Mouse (Mus musculus): ENCODE measurements around the gene Sbsn. TPM values are rescaled to one million over a fixed set of nuclear protein-coding genes. Genes with fewer than 3 reads are reported as not detected.

Sbsn gene
- polyA plus RNA-seq, 1 experiment from 2014 or later, result 1.6 TPM

- Histone ChIP-seq H3K4me2 (ENCODE audit: low read depth, low read length) (no peak overlapping the region), H3K27ac (ENCODE audit: low read length) (no peak overlapping the region)
- WGBS, result 75% methylated on average over 7 of the region's 7 CpGs
Measured at GRCm38 (mm10) chr7:30747525-30748204, 3.6 kb upstream of the Sbsn start.

GRCm38 (mm10) chr7:30749824-30750606 is 1.3 kb upstream of the Sbsn start:
- Histone ChIP-seq H3K4me2 (ENCODE audit: low read depth, low read length) (no peak overlapping the region), H3K27me3 (replicated peaks; ENCODE audit: control insufficient read depth, insufficient read depth, low read length) (no peaks in the 10 kb centered on the region), H3K27ac (ENCODE audit: low read length) (no peak overlapping the region), H3K9me3 (ENCODE audit: control insufficient read depth, low read length) (no peaks in the 10 kb centered on the region; the same call in 1 of the 2 replicates), H3K36me3 (ENCODE audit: control insufficient read depth, insufficient read depth, low read length) (no peaks in the 10 kb centered on the region; the same call in 1 of the 2 replicates), H3K4me3 (ENCODE audit: low read length) (no peak overlapping the region), H3K9ac (ENCODE audit: low read depth, low read length) (no peak overlapping the region), H3K4me1 (ENCODE audit: control insufficient read depth, insufficient read depth, low read length) (peaks cover 5% of the 10 kb centered on the region; the same call in 1 of the 2 replicates)
- ATAC-seq, result peak; percentile 46; the same call in 1 of the 2 replicates
- 65% methylated on average over 13 of the region's 13 CpGs for WGBS

More at GRCm38 (mm10) chr7:30747525-30748204, 3.6 kb upstream of the Sbsn start:
- Histone ChIP-seq H3K36me3 (ENCODE audit: control insufficient read depth, insufficient read depth, low read length) (no peaks in the 10 kb centered on the region; the same call in 1 of the 2 replicates), H3K27me3 (replicated peaks; ENCODE audit: control insufficient read depth, insufficient read depth, low read length) (no peaks in the 10 kb centered on the region), H3K9ac (ENCODE audit: low read depth, low read length) (no peak overlapping the region), H3K4me1 (ENCODE audit: control insufficient read depth, insufficient read depth, low read length) (peaks cover 11% of the 10 kb centered on the region), H3K4me3 (ENCODE audit: low read length) (no peak overlapping the region), H3K9me3 (ENCODE audit: control insufficient read depth, low read length) (no peaks in the 10 kb centered on the region)
- ATAC-seq, result no peak

GRCm38 (mm10) chr7:30757001-30757400 is 5.7 kb downstream of the Sbsn start:
- Histone ChIP-seq H3K9me3 (ENCODE audit: control insufficient read depth, low read length) (no peaks in the 10 kb centered on the region; the same call in 1 of the 2 replicates), H3K9ac (ENCODE audit: low read depth, low read length) (no peak overlapping the region), H3K27ac (ENCODE audit: low read length) (no peak overlapping the region), H3K4me2 (ENCODE audit: low read depth, low read length) (no peak overlapping the region), H3K4me1 (ENCODE audit: control insufficient read depth, insufficient read depth, low read length) (no peaks in the 10 kb centered on the region), H3K27me3 (replicated peaks; ENCODE audit: control insufficient read depth, insufficient read depth, low read length) (no peaks in the 10 kb centered on the region), H3K36me3 (ENCODE audit: control insufficient read depth, insufficient read depth, low read length) (no peaks in the 10 kb centered on the region), H3K4me3 (ENCODE audit: low read length) (no peak overlapping the region)
- 75% methylated on average over 2 of the region's 3 CpGs for WGBS
- ATAC-seq, result no peak

GRCm38 (mm10) chr7:30758853-30759252 is 7.6 kb downstream of the Sbsn start:
- peak; percentile 52 for ATAC-seq
- 20% methylated on average over 4 of the region's 4 CpGs for WGBS
- H3K27me3 ChIP-seq (replicated peaks; ENCODE audit: control insufficient read depth, insufficient read depth, low read length), result no peaks in the 10 kb centered on the region

GRCm38 (mm10) chr7:30761769-30762352 is 10.6 kb downstream of the Sbsn start:
- no peak for ATAC-seq
- no peaks in the 10 kb centered on the region for H3K36me3 ChIP-seq (ENCODE audit: control insufficient read depth, insufficient read depth, low read length)
- no peak overlapping the region for H3K4me3 ChIP-seq (ENCODE audit: low read length)
- no peak overlapping the region for H3K4me2 ChIP-seq (ENCODE audit: low read depth, low read length)
- no peak overlapping the region for H3K27ac ChIP-seq (ENCODE audit: low read length)
- 74% methylated on average over 4 of the region's 4 CpGs for WGBS
- no peaks in the 10 kb centered on the region for H3K4me1 ChIP-seq (ENCODE audit: control insufficient read depth, insufficient read depth, low read length)
- H3K9ac ChIP-seq (ENCODE audit: low read depth, low read length), result no peak overlapping the region
- no peaks in the 10 kb centered on the region for H3K27me3 ChIP-seq (replicated peaks; ENCODE audit: control insufficient read depth, insufficient read depth, low read length)
- no peaks in the 10 kb centered on the region for H3K9me3 ChIP-seq (ENCODE audit: control insufficient read depth, low read length)

More at GRCm38 (mm10) chr7:30758853-30759252, 7.6 kb downstream of the Sbsn start:
- Histone ChIP-seq H3K9me3 (ENCODE audit: control insufficient read depth, low read length) (no peaks in the 10 kb centered on the region; the same call in 1 of the 2 replicates), H3K27ac (ENCODE audit: low read length) (no peak overlapping the region), H3K4me1 (ENCODE audit: control insufficient read depth, insufficient read depth, low read length) (no peaks in the 10 kb centered on the region), H3K36me3 (ENCODE audit: control insufficient read depth, insufficient read depth, low read length) (no peaks in the 10 kb centered on the region), H3K4me3 (ENCODE audit: low read length) (no peak overlapping the region), H3K9ac (ENCODE audit: low read depth, low read length) (no peak overlapping the region), H3K4me2 (ENCODE audit: low read depth, low read length) (no peak overlapping the region)

- no peak for ATAC-seq
- 42% methylated on average over 5 of the region's 5 CpGs for WGBS
- Histone ChIP-seq H3K27ac (ENCODE audit: low read length) (no peak within 1 kb of the TSS), H3K4me2 (ENCODE audit: low read depth, low read length) (no peak within 1 kb of the TSS), H3K4me1 (ENCODE audit: control insufficient read depth, insufficient read depth, low read length) (no peaks in the 10 kb centered on the region), H3K36me3 (ENCODE audit: control insufficient read depth, insufficient read depth, low read length) (no peaks in the 10 kb centered on the region), H3K9me3 (ENCODE audit: control insufficient read depth, low read length) (no peaks in the 10 kb centered on the region), H3K4me3 (ENCODE audit: low read length) (no peak within 1 kb of the TSS), H3K9ac (ENCODE audit: low read depth, low read length) (no peak within 1 kb of the TSS), H3K27me3 (replicated peaks; ENCODE audit: control insufficient read depth, insufficient read depth, low read length) (no peaks in the 10 kb centered on the region)
Measured at GRCm38 (mm10) chr7:30763456-30763855, 12.2 kb downstream of the Sbsn start, which contains the start of gene Dmkn. Gene Dmkn, plus strand, starts transcription at chr7:30763756.

GRCm38 (mm10) chr7:30765173-30765572 is 13.9 kb downstream of the Sbsn start:
- peaks cover 8% of the 10 kb centered on the region for H3K4me1 ChIP-seq (ENCODE audit: control insufficient read depth, insufficient read depth, low read length)
- H3K9me3 ChIP-seq (ENCODE audit: control insufficient read depth, low read length), result no peaks in the 10 kb centered on the region
- H3K27me3 ChIP-seq (replicated peaks; ENCODE audit: control insufficient read depth, insufficient read depth, low read length), result no peaks in the 10 kb centered on the region
- 31% methylated on average over 11 of the region's 11 CpGs for WGBS
- ATAC-seq, result no peak
- H3K9ac ChIP-seq (ENCODE audit: low read depth, low read length), result no peak overlapping the region
- H3K27ac ChIP-seq (ENCODE audit: low read length), result no peak overlapping the region
- no peak overlapping the region for H3K4me3 ChIP-seq (ENCODE audit: low read length)
- H3K36me3 ChIP-seq (ENCODE audit: control insufficient read depth, insufficient read depth, low read length), result no peaks in the 10 kb centered on the region
- H3K4me2 ChIP-seq (ENCODE audit: low read depth, low read length), result no peak overlapping the region

GRCm38 (mm10) chr7:30766408-30766807 is 15.1 kb downstream of the Sbsn start:
- no peaks in the 10 kb centered on the region for H3K27me3 ChIP-seq (replicated peaks; ENCODE audit: control insufficient read depth, insufficient read depth, low read length)
- WGBS, result 86% methylated on average over 4 of the region's 4 CpGs

GRCm38 (mm10) chr7:30769236-30769635 is 18.0 kb downstream of the Sbsn start:
- Histone ChIP-seq H3K27me3 (replicated peaks; ENCODE audit: control insufficient read depth, insufficient read depth, low read length) (no peaks in the 10 kb centered on the region), H3K9ac (ENCODE audit: low read depth, low read length) (no peak overlapping the region), H3K4me1 (ENCODE audit: control insufficient read depth, insufficient read depth, low read length) (peaks cover 8% of the 10 kb centered on the region), H3K4me2 (ENCODE audit: low read depth, low read length) (peak overlapping the region; percentile 25), H3K4me3 (ENCODE audit: low read length) (no peak overlapping the region), H3K9me3 (ENCODE audit: control insufficient read depth, low read length) (no peaks in the 10 kb centered on the region), H3K36me3 (ENCODE audit: control insufficient read depth, insufficient read depth, low read length) (no peaks in the 10 kb centered on the region), H3K27ac (ENCODE audit: low read length) (peak overlapping the region; percentile 23; the same call in 1 of the 2 replicates)
- WGBS, result 30% methylated on average over 9 of the region's 9 CpGs
- peak; percentile 78 for ATAC-seq

More at GRCm38 (mm10) chr7:30766408-30766807, 15.1 kb downstream of the Sbsn start:
- Histone ChIP-seq H3K4me3 (ENCODE audit: low read length) (no peak overlapping the region), H3K4me1 (ENCODE audit: control insufficient read depth, insufficient read depth, low read length) (peaks cover 8% of the 10 kb centered on the region), H3K36me3 (ENCODE audit: control insufficient read depth, insufficient read depth, low read length) (no peaks in the 10 kb centered on the region), H3K9me3 (ENCODE audit: control insufficient read depth, low read length) (no peaks in the 10 kb centered on the region), H3K4me2 (ENCODE audit: low read depth, low read length) (no peak overlapping the region), H3K9ac (ENCODE audit: low read depth, low read length) (no peak overlapping the region), H3K27ac (ENCODE audit: low read length) (no peak overlapping the region)
- ATAC-seq, result no peak

Data from intestine, embryonic 16.5 days (tissue).